Mouse (Mus musculus) stomach, postnatal 0 days (tissue): ENCODE results near the gene Ptov1. TPM values are rescaled to one million over a fixed set of nuclear protein-coding genes. Genes with fewer than 3 reads are reported as not detected.

Experiments used
- ATAC-seq: fragments of 200-750 bp; cut with Nextera tagmentation; 2 replicates; pipeline ENCODE4 v1.8.0; 2017; ENCODE audit not compliant: low FRiP score, low TSS enrichment
- DNase-seq: peaks from one replicate; pipeline ENCODE4 v3.0.0-alpha.2; 2016; ENCODE audit warnings: low spot score
- H3K27ac ChIP-seq: fragments of 300-500 bp; sonication (generic); replicated peaks from 2 replicates; pipeline ENCODE4 v1.5.1; 2014; ENCODE audit warnings: mild to moderate bottlenecking, control low read depth
- H3K27me3 ChIP-seq: fragments of 300-500 bp; sonication (generic); 2 replicates; pipeline ENCODE4 v1.6.1; 2014; ENCODE audit warnings: low read length; ENCODE audit not compliant: control insufficient read depth, insufficient read depth
- H3K36me3 ChIP-seq: fragments of 300-500 bp; sonication (generic); 2 replicates; pipeline ENCODE4 v1.6.1; 2014; ENCODE audit warnings: low read length, mixed read lengths; ENCODE audit not compliant: control insufficient read depth, insufficient read depth
- H3K4me1 ChIP-seq: fragments of 300-500 bp; sonication (generic); replicated peaks from 2 replicates; pipeline ENCODE4 v1.6.1; 2014; ENCODE audit warnings: antibody characterized with exemption; ENCODE audit not compliant: control insufficient read depth, insufficient read depth
- H3K4me2 ChIP-seq: fragments of 300-500 bp; sonication (generic); replicated peaks from 2 replicates; pipeline ENCODE4 v1.6.1; 2014; ENCODE audit warnings: low read depth, mild to moderate bottlenecking, control low read depth, moderate library complexity
- H3K4me3 ChIP-seq: fragments of 300-500 bp; sonication (generic); 2 replicates; pipeline ENCODE4 v1.5.1; 2014; ENCODE audit warnings: low read depth, low read length, control low read depth
- H3K9ac ChIP-seq: fragments of 300-500 bp; sonication (generic); 2 replicates; pipeline ENCODE4 v1.6.1; 2014; ENCODE audit warnings: mild to moderate bottlenecking, low read length, control low read depth, mixed read lengths
- H3K9me3 ChIP-seq: fragments of 300-500 bp; sonication (generic); 2 replicates; pipeline ENCODE4 v1.6.1; 2016; ENCODE audit warnings: low read length; ENCODE audit not compliant: control insufficient read depth
- CTCF ChIP-seq: IDR thresholded peaks from 2 replicates; pipeline ENCODE4 v1.5.1; 2016; ENCODE audit warnings: antibody characterized with exemption, low read depth, mild to moderate bottlenecking, moderate library complexity
- EP300 ChIP-seq: optimal IDR thresholded peaks from 2 replicates; pipeline ENCODE3; 2016; ENCODE audit warnings: antibody characterized with exemption
- WGBS: fragments of 180-500 bp; shearing (Covaris S2); extraction: QIAGEN DNeasy Blood & Tissue Kit; methylation state at CpG from one replicate; pipeline ENCODE4 v1.1.7; 2014; 5-methylcytosine and 5-hydroxymethylcytosine counted together
- polyA plus RNA-seq: library from polyadenylated mRNA; unstranded; fragments of >200 nt; fragmentation: Nextera tagmentation; extraction: Ambion mirVana; gene quantifications from 2 replicates; pipeline ENCODE4 v1.2.1, GENCODE M21; 2015

Ptov1 gene
- polyA plus RNA-seq, 1 experiment from 2014 or later: 159 TPM

GRCm38 (mm10) chr7:44861429-44861816 lies 8.2 kb downstream of the Ptov1 start:
- no peak overlapping the region for H3K9ac ChIP-seq
- H3K4me3 ChIP-seq: no peak overlapping the region
- peaks cover 27% of the 10 kb centered on the region for H3K36me3 ChIP-seq
- H3K27me3 ChIP-seq: no peaks in the 10 kb centered on the region
- H3K27ac ChIP-seq: peak overlapping the region; percentile 40
- H3K4me1 ChIP-seq: peaks cover 10% of the 10 kb centered on the region
- no peak for ATAC-seq
- 73% methylated on average over 14 of the region's 14 CpGs for WGBS
- no peak for DNase-seq
- peak; percentile 16; the same call in 1 of the 2 replicates for TF ChIP-seq CTCF
- TF ChIP-seq EP300: no peak
- no peaks in the 10 kb centered on the region for H3K9me3 ChIP-seq
- H3K4me2 ChIP-seq: no peak overlapping the region

- Histone ChIP-seq H3K4me3 (no peak overlapping the region), H3K27ac (peak overlapping the region; percentile 40), H3K4me1 (peaks cover 7% of the 10 kb centered on the region), H3K4me2 (0 out of 2 replicates have a peak overlapping the region, but pooled peaks have one; percentile 11), H3K9ac (no peak overlapping the region), H3K27me3 (no peaks in the 10 kb centered on the region), H3K9me3 (no peaks in the 10 kb centered on the region), H3K36me3 (peaks cover 27% of the 10 kb centered on the region)
- 45% methylated on average over 22 of the region's 22 CpGs for WGBS
- DNase-seq (peak; percentile 80), ATAC-seq (peak; percentile 31; the same call in 1 of the 2 replicates)
- no peak for TF ChIP-seq EP300
- peak; percentile 92 for TF ChIP-seq CTCF
Observed at GRCm38 (mm10) chr7:44860576-44861428, 8.8 kb downstream of the Ptov1 start.

- Histone ChIP-seq H3K4me2 (no peak overlapping the region), H3K9ac (no peak overlapping the region), H3K27ac (no peak overlapping the region), H3K9me3 (no peaks in the 10 kb centered on the region), H3K4me3 (no peak overlapping the region), H3K27me3 (no peaks in the 10 kb centered on the region), H3K36me3 (peaks cover 27% of the 10 kb centered on the region), H3K4me1 (no peaks in the 10 kb centered on the region)
- DNase-seq: no peak
- ATAC-seq: no peak
- TF ChIP-seq CTCF: no peak
- TF ChIP-seq EP300: no peak
- 94% methylated on average over 11 of the region's 11 CpGs for WGBS
Observed at GRCm38 (mm10) chr7:44859896-44860295, 9.7 kb downstream of the Ptov1 start.

GRCm38 (mm10) chr7:44857905-44858304 lies 11.7 kb downstream of the Ptov1 start:
- peak overlapping the region; percentile 87 for H3K27ac ChIP-seq
- peak; percentile 61 for DNase-seq
- H3K4me1 ChIP-seq: peaks cover 2% of the 10 kb centered on the region; the same call in 1 of the 2 replicates
- H3K4me2 ChIP-seq: peak overlapping the region; percentile 92
- H3K9ac ChIP-seq: peak overlapping the region; percentile 85
- H3K9me3 ChIP-seq: no peaks in the 10 kb centered on the region
- peaks cover 9% of the 10 kb centered on the region for H3K36me3 ChIP-seq
- ATAC-seq: no peak
- 27% methylated on average over 8 of the region's 8 CpGs for WGBS
- TF ChIP-seq EP300 (no peak), CTCF (no peak)
- peak overlapping the region; percentile 63 for H3K4me3 ChIP-seq
- no peaks in the 10 kb centered on the region for H3K27me3 ChIP-seq

GRCm38 (mm10) chr7:44857042-44857552 lies 12.5 kb downstream of the Ptov1 start, which contains the start of gene Pnkp:
Pnkp (plus strand) TSS chr7:44857139.
- ATAC-seq (peak; percentile 5; the same call in 1 of the 2 replicates), DNase-seq (peak; percentile 85)
- Histone ChIP-seq H3K9ac (peak within 1 kb of the TSS; percentile 85), H3K27ac (peak within 1 kb of the TSS; percentile 87), H3K4me1 (peaks cover 2% of the 10 kb centered on the region; the same call in 1 of the 2 replicates), H3K9me3 (no peaks in the 10 kb centered on the region), H3K36me3 (peaks cover 2% of the 10 kb centered on the region; the same call in 1 of the 2 replicates), H3K27me3 (no peaks in the 10 kb centered on the region), H3K4me3 (peak within 1 kb of the TSS; percentile 63), H3K4me2 (peak within 1 kb of the TSS; percentile 92)
- under 1% methylated on average over 32 of the region's 32 CpGs for WGBS
- TF ChIP-seq EP300: no peak
- TF ChIP-seq CTCF: no peak
